Mouse (Mus musculus) hindbrain, embryonic 16.5 days (tissue): Measurements from ENCODE around the gene Acss2. TPM values are rescaled to one million over a fixed set of nuclear protein-coding genes. Genes with fewer than 3 reads are reported as not detected.
A peak's percentile ranks its signal among the peaks of the same experiment; 100 is the strongest.

Experiments
- ATAC-seq: fragments of 200-750 bp; cut with Nextera tagmentation; 2 replicates; pipeline ENCODE4 v1.8.0; 2017; ENCODE audit warnings: moderate TSS enrichment, moderate library complexity
- H3K27ac ChIP-seq: fragments of 300-500 bp; sonication (generic); 2 replicates; pipeline ENCODE4 v1.5.1; 2014; ENCODE audit warnings: low read depth, mild to moderate bottlenecking, control low read depth, low read length, moderate library complexity
- H3K27me3 ChIP-seq: fragments of 300-500 bp; sonication (generic); replicated peaks from 2 replicates; pipeline ENCODE4 v1.6.1; 2014; ENCODE audit warnings: low read length; ENCODE audit not compliant: control insufficient read depth, insufficient read depth
- H3K36me3 ChIP-seq: fragments of 300-500 bp; sonication (generic); 2 replicates; pipeline ENCODE4 v1.6.1; 2014; ENCODE audit warnings: mild to moderate bottlenecking, low read length, moderate library complexity, mixed read lengths; ENCODE audit not compliant: control insufficient read depth, insufficient read depth
- H3K4me1 ChIP-seq: fragments of 300-500 bp; sonication (generic); 2 replicates; pipeline ENCODE4 v1.6.1; 2014; ENCODE audit warnings: low read depth, low read length; ENCODE audit not compliant: control insufficient read depth, insufficient read depth
- H3K4me2 ChIP-seq: fragments of 300-500 bp; sonication (generic); 2 replicates; pipeline ENCODE4 v1.6.1; 2014; ENCODE audit warnings: mild to moderate bottlenecking, low read length, control low read depth, moderate library complexity
- H3K4me3 ChIP-seq: fragments of 300-500 bp; sonication (generic); 2 replicates; pipeline ENCODE4 v1.5.1; 2014; ENCODE audit warnings: mild to moderate bottlenecking, low read length, control low read depth, moderate library complexity
- H3K9ac ChIP-seq: fragments of 300-500 bp; sonication (generic); 2 replicates; pipeline ENCODE4 v1.6.1; 2014; ENCODE audit warnings: low read depth, mild to moderate bottlenecking, control low read depth, low read length, moderate library complexity
- H3K9me3 ChIP-seq: fragments of 300-500 bp; sonication (generic); 2 replicates; pipeline ENCODE4 v1.6.1; 2014; ENCODE audit warnings: mild to moderate bottlenecking, low read length, moderate library complexity; ENCODE audit not compliant: control insufficient read depth
- WGBS: fragments of 180-500 bp; shearing (Covaris S2); extraction: QIAGEN DNeasy Blood & Tissue Kit; methylation state at CpG from one replicate; pipeline ENCODE4 v1.1.7; 2014; 5-methylcytosine and 5-hydroxymethylcytosine counted together
- polyA plus RNA-seq: library from polyadenylated mRNA; unstranded; fragments of >200 nt; fragmentation: Nextera tagmentation; extraction: Ambion mirVana; gene quantifications from 2 replicates; pipeline ENCODE4 v1.2.1, GENCODE M21; 2015

Gene Acss2
- polyA plus RNA-seq, 1 experiment from 2014 or later = 29.3 TPM

GRCm38 (mm10) chr2:155507721-155508470 is 9.9 kb upstream of the Acss2 start:
- Histone ChIP-seq H3K27ac (no peak overlapping the region), H3K4me2 (no peak overlapping the region), H3K36me3 (peaks cover 3% of the 10 kb centered on the region; the same call in 1 of the 2 replicates), H3K4me1 (peaks cover 6% of the 10 kb centered on the region), H3K9me3 (no peaks in the 10 kb centered on the region), H3K4me3 (no peak overlapping the region), H3K9ac (no peak overlapping the region), H3K27me3 (no peaks in the 10 kb centered on the region)
- 81% methylated on average over 10 of the region's 10 CpGs for WGBS
- ATAC-seq = no peak

DNA sequence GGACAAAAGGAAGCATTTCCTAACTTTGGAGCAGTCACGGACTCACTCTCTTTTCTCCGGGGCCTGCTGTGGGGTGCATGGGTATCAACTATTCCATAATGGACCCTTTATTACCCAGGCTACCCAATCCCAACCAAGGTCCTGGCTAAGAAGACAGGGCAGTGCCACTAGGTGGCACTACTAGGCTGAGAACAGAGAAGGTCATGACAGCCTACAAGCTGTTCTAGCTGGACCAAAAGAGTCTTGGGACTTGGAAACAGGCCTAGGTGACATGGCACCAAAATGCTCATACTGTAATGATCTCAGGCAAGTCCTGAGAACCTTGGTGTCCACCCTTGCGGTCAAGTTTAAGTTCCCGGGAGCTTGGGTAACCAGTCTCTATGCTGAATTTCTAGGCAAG is 5.3 kb upstream of the Acss2 start:
- ATAC-seq = no peak
- H3K27me3 ChIP-seq = no peaks in the 10 kb centered on the region
- H3K9me3 ChIP-seq = no peaks in the 10 kb centered on the region
- peaks cover 26% of the 10 kb centered on the region for H3K4me1 ChIP-seq
- no peak overlapping the region for H3K9ac ChIP-seq
- H3K4me2 ChIP-seq = peak overlapping the region; percentile 67
- peaks cover 3% of the 10 kb centered on the region; the same call in 1 of the 2 replicates for H3K36me3 ChIP-seq
- H3K27ac ChIP-seq = no peak overlapping the region
- 52% methylated on average over 4 of the region's 4 CpGs for WGBS
- no peak overlapping the region for H3K4me3 ChIP-seq

DNA sequence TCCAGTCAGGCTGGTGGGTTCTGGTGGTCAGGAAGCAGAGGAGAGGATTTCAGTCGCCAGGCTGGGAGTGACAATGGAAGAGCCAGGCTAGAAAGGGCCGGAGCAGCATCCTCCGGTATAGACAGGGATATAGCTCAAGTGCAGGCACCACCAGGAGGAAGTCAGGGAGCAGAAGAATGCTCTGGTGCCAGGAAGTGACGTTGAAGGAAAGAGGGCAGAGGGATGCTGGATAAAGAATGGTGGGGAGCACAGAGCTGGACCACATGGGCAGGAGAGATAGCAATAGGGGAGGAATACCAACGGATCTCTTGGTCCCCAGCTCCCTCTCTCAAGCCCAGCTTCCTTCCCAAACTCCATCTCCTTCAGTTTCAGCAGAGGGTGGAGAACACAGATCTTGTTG is 4.2 kb upstream of the Acss2 start:
- peak overlapping the region; percentile 45 for H3K27ac ChIP-seq
- no peaks in the 10 kb centered on the region for H3K27me3 ChIP-seq
- H3K36me3 ChIP-seq = no peaks in the 10 kb centered on the region
- peak overlapping the region; percentile 67 for H3K4me2 ChIP-seq
- H3K4me3 ChIP-seq = peak overlapping the region; percentile 62
- H3K4me1 ChIP-seq = peaks cover 27% of the 10 kb centered on the region
- H3K9ac ChIP-seq = peak overlapping the region; percentile 92
- no peak for ATAC-seq
- WGBS = 54% methylated on average over 5 of the region's 5 CpGs
- H3K9me3 ChIP-seq = no peaks in the 10 kb centered on the region

GRCm38 (mm10) chr2:155514666-155515065 is 3.1 kb upstream of the Acss2 start:
- Histone ChIP-seq H3K4me2 (peak overlapping the region; percentile 67), H3K4me3 (peak overlapping the region; percentile 62), H3K9me3 (no peaks in the 10 kb centered on the region), H3K4me1 (peaks cover 32% of the 10 kb centered on the region), H3K36me3 (no peaks in the 10 kb centered on the region), H3K9ac (peak overlapping the region; percentile 92), H3K27ac (peak overlapping the region; percentile 84), H3K27me3 (no peaks in the 10 kb centered on the region)
- under 1% methylated on average over 22 of the region's 23 CpGs for WGBS
- ATAC-seq = peak; percentile 44

GRCm38 (mm10) chr2:155515941-155516340 is 1.8 kb upstream of the Acss2 start:
- 5% methylated on average over 1 of the region's 1 CpGs for WGBS
- H3K27me3 ChIP-seq = no peaks in the 10 kb centered on the region
- no peak overlapping the region for H3K4me2 ChIP-seq
- no peak for ATAC-seq
- H3K27ac ChIP-seq = no peak overlapping the region
- no peak overlapping the region for H3K4me3 ChIP-seq
- no peak overlapping the region for H3K9ac ChIP-seq
- H3K4me1 ChIP-seq = peaks cover 32% of the 10 kb centered on the region
- H3K9me3 ChIP-seq = no peaks in the 10 kb centered on the region
- H3K36me3 ChIP-seq = no peaks in the 10 kb centered on the region

GRCm38 (mm10) chr2:155518531-155519270 is 953 bp downstream of the Acss2 start:
- Histone ChIP-seq H3K4me2 (peak overlapping the region; percentile 95), H3K4me1 (peaks cover 17% of the 10 kb centered on the region), H3K9me3 (no peaks in the 10 kb centered on the region), H3K27ac (peak overlapping the region; percentile 80; the same call in 1 of the 2 replicates), H3K4me3 (peak overlapping the region; percentile 66), H3K36me3 (no peaks in the 10 kb centered on the region), H3K9ac (peak overlapping the region; percentile 68), H3K27me3 (no peaks in the 10 kb centered on the region)
- ATAC-seq = no peak
- WGBS = 23% methylated on average over 18 of the region's 18 CpGs

DNA sequence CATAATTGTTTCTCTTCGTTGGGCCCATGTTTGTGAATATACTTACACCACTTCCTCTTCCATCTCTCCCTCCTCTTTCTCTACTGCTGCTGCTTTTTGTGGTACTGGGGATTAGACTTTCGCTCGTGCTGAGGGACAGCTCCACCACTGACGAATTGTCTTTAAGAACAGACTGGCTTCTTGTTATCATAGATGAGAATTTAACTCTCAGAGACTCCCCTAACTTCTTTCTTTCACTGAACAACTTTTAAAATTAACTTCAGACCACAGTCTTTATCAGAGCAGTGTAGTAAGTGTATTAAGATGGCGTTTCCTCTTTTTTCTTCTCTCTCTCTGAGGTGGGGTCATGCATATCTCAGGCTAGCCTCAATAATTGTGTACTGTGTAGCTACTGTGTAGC is 6.0 kb downstream of the Acss2 start:
- Histone ChIP-seq H3K36me3 (no peaks in the 10 kb centered on the region), H3K9me3 (no peaks in the 10 kb centered on the region), H3K9ac (no peak overlapping the region), H3K27me3 (no peaks in the 10 kb centered on the region), H3K4me3 (no peak overlapping the region), H3K27ac (no peak overlapping the region), H3K4me1 (peaks cover 3% of the 10 kb centered on the region), H3K4me2 (no peak overlapping the region)
- whole genome bisulfite sequencing = 66% methylated on average over 5 of the region's 5 CpGs
- ATAC-seq = no peak

DNA sequence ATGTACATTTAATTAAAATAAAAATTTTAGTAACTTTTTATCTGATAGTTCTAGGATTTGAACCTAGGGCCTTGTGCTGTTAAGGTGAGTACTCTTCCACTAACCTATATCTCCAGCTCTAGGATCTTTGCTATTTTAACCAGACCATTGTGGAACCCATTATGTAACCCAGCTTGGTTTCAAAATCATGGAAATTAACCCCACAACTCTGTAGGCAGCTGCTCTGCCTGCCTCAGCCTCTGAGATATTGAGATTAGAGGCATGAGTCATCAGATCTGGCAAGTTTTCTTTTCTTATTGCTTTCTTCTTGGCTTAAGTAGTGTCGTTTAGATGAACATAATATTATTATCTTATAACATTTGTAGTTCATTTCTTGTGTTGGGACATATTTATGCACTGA is 6.6 kb downstream of the Acss2 start:
- no peak for ATAC-seq
- no peaks in the 10 kb centered on the region for H3K9me3 ChIP-seq
- no peaks in the 10 kb centered on the region for H3K4me1 ChIP-seq
- WGBS = 55% methylated on average over 1 of the region's 1 CpGs
- H3K9ac ChIP-seq = no peak overlapping the region
- no peaks in the 10 kb centered on the region for H3K36me3 ChIP-seq
- H3K4me3 ChIP-seq = no peak overlapping the region
- no peak overlapping the region for H3K4me2 ChIP-seq
- H3K27ac ChIP-seq = no peak overlapping the region
- H3K27me3 ChIP-seq = no peaks in the 10 kb centered on the region

DNA sequence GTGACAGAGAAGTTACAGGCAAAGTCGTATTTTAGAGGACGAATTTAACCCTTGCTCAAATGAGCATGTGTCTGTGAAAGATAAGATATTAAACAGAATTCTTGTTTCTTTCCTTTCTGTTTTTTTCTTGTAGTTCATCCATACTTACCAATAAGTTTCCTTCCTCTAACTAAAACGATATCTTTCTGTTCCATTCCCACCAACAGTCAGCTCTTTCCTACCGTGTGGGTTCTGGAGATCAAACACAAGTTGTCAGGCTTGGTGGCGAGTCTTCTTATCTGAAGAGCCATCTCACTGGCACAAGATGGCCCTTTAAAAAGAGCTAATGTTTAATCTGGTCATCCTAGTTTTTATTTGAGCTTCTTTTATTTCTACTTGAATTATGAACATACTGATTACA is 9.6 kb downstream of the Acss2 start:
- Histone ChIP-seq H3K4me1 (no peaks in the 10 kb centered on the region), H3K36me3 (no peaks in the 10 kb centered on the region), H3K9me3 (no peaks in the 10 kb centered on the region), H3K27ac (no peak overlapping the region), H3K4me3 (no peak overlapping the region), H3K4me2 (no peak overlapping the region), H3K9ac (no peak overlapping the region), H3K27me3 (no peaks in the 10 kb centered on the region)
- WGBS = 82% methylated on average over 5 of the region's 5 CpGs
- no peak for ATAC-seq
